Mouse (Mus musculus): ENCODE measurements around the gene Gm15262. TPM values are rescaled to one million over a fixed set of nuclear protein-coding genes. Genes with fewer than 3 reads are reported as not detected.
"Not testable (repeated sequence)": the region's sequence is repeated elsewhere in the genome, so short reads cannot be mapped to it uniquely, and the experiment has no call there.

The Gm15262 gene
- total RNA-seq (2022), result not detected

DNA sequence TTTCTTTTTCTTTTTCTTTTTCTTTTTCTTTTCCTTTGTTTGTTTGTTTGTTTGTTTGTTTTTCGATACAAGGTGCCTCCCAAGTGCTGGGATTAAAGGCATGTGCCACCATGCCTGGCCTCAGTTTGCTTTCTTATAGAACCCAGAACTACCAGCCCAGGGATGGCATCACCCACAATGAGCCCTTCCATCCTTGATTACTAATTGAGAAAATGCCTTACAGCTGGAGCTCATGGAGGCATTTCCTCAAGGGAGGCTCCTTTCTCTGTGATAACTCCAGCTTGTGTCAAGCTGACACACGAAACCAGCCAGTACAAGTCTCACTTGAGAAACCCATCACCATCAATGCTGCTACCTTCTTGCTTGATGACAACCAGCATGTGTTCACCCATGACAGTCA is at the start of gene Gm15262:
TSS of gene Gm15262 (plus strand) at position 301 of the 400 bp plus-strand sequence.
- DNase-seq (ENCODE audit: low spot score in 2 of 2), result not testable (repeated sequence)

DNA sequence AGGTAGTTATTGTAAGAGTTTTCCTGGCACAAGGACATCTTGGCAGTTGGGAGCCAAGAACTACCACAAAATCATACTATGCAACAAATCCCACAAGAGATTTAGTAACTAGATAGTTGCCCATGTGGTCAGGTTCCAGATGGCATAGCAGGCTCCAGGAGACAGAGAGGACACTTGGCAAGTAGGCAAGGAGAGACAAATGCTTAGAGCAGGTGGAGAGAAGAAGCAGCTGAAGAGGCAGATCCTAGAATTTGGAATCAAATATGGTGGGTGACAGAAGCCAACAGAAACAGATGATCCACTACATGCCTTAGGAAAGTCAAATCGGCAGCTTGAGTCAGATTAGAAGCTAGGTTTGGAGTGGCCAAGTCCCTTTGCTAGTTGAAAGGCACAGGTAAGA is 20.9 kb downstream of the Gm15262 start:
- no peak for DNase-seq (ENCODE audit: low spot score in 2 of 2)

DNA sequence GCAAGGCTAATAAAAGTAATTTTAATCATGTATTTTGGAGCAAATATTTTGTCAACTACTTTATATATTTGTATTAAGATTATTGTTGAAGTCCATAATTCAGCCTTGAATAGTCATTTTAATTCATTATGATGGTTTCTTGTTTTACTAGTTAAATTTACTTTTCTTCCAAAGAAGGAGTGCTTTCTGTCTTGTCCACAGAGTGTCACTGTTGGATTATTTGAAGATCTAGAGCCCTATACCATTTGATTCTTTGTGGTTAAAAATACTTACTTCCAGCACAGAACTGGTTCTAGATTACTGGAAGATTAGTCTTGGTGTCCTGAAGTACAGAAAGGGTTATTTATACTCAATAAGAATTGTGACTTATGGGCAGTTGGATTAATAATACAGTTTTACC is 29.2 kb downstream of the Gm15262 start:
- no peak for DNase-seq (ENCODE audit: low spot score in 2 of 2)

DNA sequence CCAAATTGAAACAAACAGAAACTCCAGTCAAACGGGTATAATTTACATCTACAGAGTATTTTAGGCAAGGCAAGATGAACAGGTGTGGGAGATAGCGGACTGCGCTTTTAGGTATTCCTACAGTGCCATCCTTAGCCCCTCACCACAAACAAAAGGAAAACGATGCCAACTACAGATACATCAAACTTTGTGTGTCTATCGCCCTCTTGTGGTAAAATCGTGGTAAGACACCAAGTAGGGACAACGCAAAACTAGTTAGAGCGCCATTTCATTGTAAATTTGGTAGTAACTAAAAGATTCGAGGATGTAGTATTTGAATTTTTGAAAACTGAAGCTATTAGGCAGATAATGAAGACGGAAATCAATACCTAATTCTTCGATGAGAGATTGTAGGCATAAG is 83.7 kb downstream of the Gm15262 start:
- no peak for DNase-seq (ENCODE audit: low spot score in 2 of 2)

DNA sequence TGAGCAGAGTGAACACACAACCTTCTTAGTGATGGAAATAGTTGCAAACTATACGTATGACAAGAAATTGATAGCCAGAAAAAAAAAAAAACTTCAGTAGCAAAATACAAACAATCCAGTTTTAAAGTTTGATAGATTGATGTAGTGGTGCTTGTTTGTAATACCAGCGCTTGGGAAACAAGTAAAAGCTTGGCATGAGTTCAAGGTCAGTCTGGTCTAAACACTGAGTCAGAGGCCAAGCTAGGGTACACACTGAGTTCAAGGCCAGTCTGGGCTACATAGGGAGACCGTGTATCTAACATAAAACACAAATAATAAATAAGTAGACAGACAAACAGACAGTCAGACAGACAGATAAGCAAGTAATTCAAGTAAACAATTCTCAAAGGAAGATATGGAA is 84.2 kb downstream of the Gm15262 start:
- no peak for DNase-seq (ENCODE audit: low spot score in 2 of 2)

DNA sequence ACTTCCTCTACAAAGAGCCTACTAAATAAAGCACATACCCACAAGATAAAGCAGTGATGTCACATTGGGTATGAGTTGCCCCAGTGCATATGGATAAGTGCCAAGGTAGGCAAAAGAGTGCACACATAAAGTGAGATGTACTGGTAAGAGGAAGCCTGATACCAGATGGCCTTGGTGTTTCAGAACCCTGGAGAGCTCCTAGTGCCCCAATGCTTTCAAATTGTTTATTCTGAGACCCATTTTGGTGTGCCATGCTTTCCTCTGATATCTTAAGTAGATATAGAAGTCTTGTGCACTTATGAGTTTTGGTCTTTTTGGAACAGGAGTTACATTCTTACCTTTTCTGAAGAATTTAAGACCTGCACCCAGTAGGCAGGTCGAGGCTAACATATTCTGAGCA is 88.3 kb downstream of the Gm15262 start:
- no peak for DNase-seq (ENCODE audit: low spot score in 2 of 2)

- peak in 1 of 2 experiments; percentile 18 for DNase-seq (ENCODE audit: low spot score in 2 of 2)
Observed at GRCm38 (mm10) chrX:161385791-161386190, 98.5 kb downstream of the Gm15262 start.

DNA sequence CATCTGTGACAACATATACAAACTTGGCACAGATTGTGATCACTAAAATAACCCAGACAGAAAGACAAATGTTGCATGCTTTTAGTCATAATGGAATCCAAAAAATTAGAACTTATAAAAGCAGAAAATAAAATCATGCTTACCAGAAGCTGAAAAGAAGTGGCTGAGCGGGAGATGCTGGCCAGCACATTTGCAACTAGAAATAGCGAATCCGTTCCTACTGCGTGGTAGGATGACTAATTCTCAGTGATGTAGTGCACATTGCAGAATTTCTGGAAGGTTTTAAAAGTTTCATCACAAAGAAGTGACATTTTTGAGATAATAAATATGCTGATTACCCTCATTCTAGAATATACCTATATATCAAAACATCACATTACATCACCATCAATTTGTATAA is 100.7 kb downstream of the Gm15262 start:
- DNase-seq (ENCODE audit: low spot score in 2 of 2), result no peak

DNA sequence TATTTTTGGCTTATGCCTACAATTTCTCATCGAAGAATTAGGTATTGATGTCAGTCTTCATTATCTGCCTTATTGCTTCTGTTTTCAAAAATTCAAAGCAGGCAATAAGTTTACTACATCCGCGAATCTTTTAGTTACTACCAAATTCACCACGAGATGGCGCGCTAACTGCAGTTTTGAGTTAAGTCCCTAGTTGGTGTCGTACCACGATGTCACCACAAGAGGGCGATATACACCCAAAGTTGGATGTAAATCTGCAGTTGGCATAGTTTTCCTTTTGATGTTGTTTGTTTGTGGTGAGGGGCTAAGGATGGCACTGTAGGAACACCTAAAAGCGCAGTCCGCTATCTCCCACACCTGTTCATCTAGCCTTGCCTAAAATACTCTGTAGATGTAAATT is 111.9 kb downstream of the Gm15262 start:
- peak; percentile 41 to 46 for DNase-seq (ENCODE audit: low spot score in 2 of 2)

DNA sequence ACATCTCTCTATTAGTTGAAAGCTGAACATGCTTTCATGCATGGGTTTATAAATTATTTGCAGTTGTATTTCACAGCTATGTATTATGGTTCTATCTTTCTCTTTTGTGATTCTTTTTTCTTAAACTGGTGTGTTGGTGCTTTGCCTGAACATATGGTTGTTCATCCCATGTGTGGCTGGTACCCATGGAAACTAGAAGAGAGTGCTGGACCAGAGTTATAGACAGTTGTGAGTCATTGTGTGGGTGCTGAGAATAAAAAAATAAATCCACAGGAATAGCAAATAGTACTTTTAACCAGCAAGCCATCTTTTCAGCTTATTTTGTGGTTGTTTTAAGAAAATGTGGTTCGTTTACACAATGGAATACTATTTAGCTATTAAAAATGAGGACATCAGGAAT is 123.9 kb downstream of the Gm15262 start:
- no peak for DNase-seq (ENCODE audit: low spot score in 2 of 2)

Other genes starting within 250 kb of the Gm15262 start
- under 1 TPM in 1 of 4 experiments, not detected in 3; 0.08 TPM for gene Scml2, start 170.3 kb upstream of the Gm15262 start, total RNA-seq (2022)

Measured in gastrocnemius, adult 8-10 months (tissue).